15 mouse cellular contexts compared by ENCODE assay signal in the genomic region with DNA sequence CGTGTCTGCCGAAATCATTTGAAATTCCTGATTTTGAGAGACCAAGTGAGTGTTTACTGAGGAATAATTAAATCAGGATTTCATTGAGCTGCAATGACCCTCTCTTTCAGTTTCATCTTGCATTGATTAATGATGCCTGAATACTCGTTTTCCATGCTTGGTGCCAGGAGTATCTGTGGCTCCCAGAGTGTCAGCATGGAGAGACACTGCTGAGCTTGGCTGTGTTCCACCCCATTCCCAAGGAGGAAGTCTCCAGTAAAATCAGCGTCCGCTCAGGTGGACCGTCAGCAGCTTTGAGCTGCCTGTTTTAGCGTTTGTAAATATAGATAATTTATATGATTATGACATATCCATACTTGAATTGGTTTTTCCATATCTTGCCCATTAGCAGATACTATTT.
DNase-seq lines count a peak whose midpoint lies in the region; ATAC-seq and TF ChIP-seq lines count a peak whose summit lies in the region.
"Had no signal": no experiment of that assay in that cellular context is flagged by ENCODE, and none has a peak within 500 bp of the region (broad histone marks: within the 10 kb centered on the region; RNA-seq: fewer than 3 reads in every experiment).

No protein-coding gene starts in this region.

- H3K4me1 ChIP-seq in kidney, adult 2 months (ENCODE audit: control insufficient read depth, insufficient read depth, low read length), result no peaks in the 10 kb centered on the region
- peaks cover 7% of the 10 kb centered on the region for H3K4me1 ChIP-seq in kidney, embryonic 16.5 days (ENCODE audit: insufficient read depth, low read length)
- H3K4me1 ChIP-seq: embryonic facial prominence, embryonic 15.5 days; forebrain, embryonic 13.5 days had no signal

- H3K4me2 ChIP-seq in kidney, embryonic 16.5 days (replicated peaks; ENCODE audit: low read depth, low read length), result no peak overlapping the region
- H3K4me2 ChIP-seq: embryonic facial prominence, embryonic 15.5 days; forebrain, embryonic 13.5 days; midbrain, embryonic 15.5 days; neural tube, embryonic 13.5 days had no signal

- TF ChIP-seq POLR2A in kidney, adult 2 months (IDR thresholded peaks at IDR 0.05; ENCODE audit: low read depth, low read length), result no peak

- WGBS in kidney, adult 2 months, result 70% methylated on average over 7 of the region's 7 CpGs
- WGBS in kidney, embryonic 16.5 days, result 62% methylated on average over 7 of the region's 7 CpGs

- no peaks in the 10 kb centered on the region for H3K9me3 ChIP-seq in kidney, embryonic 16.5 days (ENCODE audit: low read length)
- H3K9me3 ChIP-seq: embryonic facial prominence, embryonic 15.5 days; forebrain, embryonic 13.5 days; midbrain, embryonic 15.5 days; neural tube, embryonic 13.5 days had no signal

- no peak overlapping the region for H3K27ac ChIP-seq in kidney, adult 2 months (ENCODE audit: insufficient read depth, low read depth, low read length)
- no peak overlapping the region for H3K27ac ChIP-seq in kidney, embryonic 16.5 days (ENCODE audit: low read length)
- H3K27ac ChIP-seq: embryonic facial prominence, embryonic 15.5 days; forebrain, embryonic 13.5 days; midbrain, embryonic 15.5 days; neural tube, embryonic 13.5 days had no signal

- no peak for TF ChIP-seq CTCF in kidney, adult 2 months (conservative IDR thresholded peaks at IDR 0.05; ENCODE audit: insufficient read depth, insufficient read length, low read depth, low read length)

- no peaks in the 10 kb centered on the region; the same call in 1 of the 2 replicates for H3K36me3 ChIP-seq in kidney, adult 2 months (ENCODE audit: control insufficient read depth, insufficient read depth, low read length)
- no peaks in the 10 kb centered on the region for H3K36me3 ChIP-seq in kidney, embryonic 16.5 days (ENCODE audit: insufficient read depth, low read length)
- H3K36me3 ChIP-seq: embryonic facial prominence, embryonic 15.5 days; midbrain, embryonic 15.5 days had no signal

- DNase-seq in cerebellum, postnatal 4 days (ENCODE audit: low spot score in 2 of 2), result no peak
- DNase-seq in kidney, adult 2 months, result peak; percentile 33
- DNase-seq in lung, postnatal 14 days, result peak; percentile 16
- no peak for DNase-seq in lung, postnatal 4 days
- peak; percentile 71 to 75 for DNase-seq in cerebellum, postnatal 36 days
- DNase-seq in adrenal gland, adult 18-20 months (ENCODE audit: low spot score in 2 of 2), result no peak
- DNase-seq: adrenal gland, postnatal 36 days; right cerebral cortex, adult 18-20 months had no signal

- no peak overlapping the region for H3K9ac ChIP-seq in kidney, embryonic 16.5 days (replicated peaks; ENCODE audit: low read length)
- H3K9ac ChIP-seq: embryonic facial prominence, embryonic 15.5 days; forebrain, embryonic 13.5 days; midbrain, embryonic 15.5 days; neural tube, embryonic 13.5 days had no signal

- peak; percentile 62 for ATAC-seq in cerebellum, adult (ENCODE audit: insufficient number of reproducible peaks, low FRiP score, low TSS enrichment)
- ATAC-seq in kidney, embryonic 16.5 days (ENCODE audit: low FRiP score, low TSS enrichment), result no peak
- ATAC-seq: forebrain, embryonic 13.5 days; intestine, embryonic 16.5 days; midbrain, embryonic 15.5 days had no signal

- no peaks in the 10 kb centered on the region for H3K27me3 ChIP-seq in kidney, adult 2 months (replicated peaks; ENCODE audit: control insufficient read depth, insufficient read depth, low read length)
- no peaks in the 10 kb centered on the region for H3K27me3 ChIP-seq in kidney, embryonic 16.5 days (ENCODE audit: insufficient read depth, low read length)
- H3K27me3 ChIP-seq: embryonic facial prominence, embryonic 15.5 days; forebrain, embryonic 13.5 days; midbrain, embryonic 15.5 days; neural tube, embryonic 13.5 days had no signal

- H3K4me3 ChIP-seq in kidney, adult 2 months (ENCODE audit: insufficient read depth, low read depth, low read length), result no peak overlapping the region
- H3K4me3 ChIP-seq in kidney, embryonic 16.5 days (ENCODE audit: low read length), result no peak overlapping the region
- H3K4me3 ChIP-seq: embryonic facial prominence, embryonic 15.5 days; forebrain, embryonic 13.5 days; midbrain, embryonic 15.5 days; neural tube, embryonic 13.5 days had no signal

Comparison
In these comparisons a context has a peak if more than half of its experiments do, and no peak if none do; other contexts are left out.
1. DNase-seq: peak in kidney, adult 2 months (single experiment), lung, postnatal 14 days (single experiment) and cerebellum, postnatal 36 days (2 of 2); none in cerebellum, postnatal 4 days (0 of 2), lung, postnatal 4 days (0 of 2) and adrenal gland, adult 18-20 months (0 of 2).